Mouse (Mus musculus): ENCODE data around the gene Gsx1.

Gene Gsx1

DNA sequence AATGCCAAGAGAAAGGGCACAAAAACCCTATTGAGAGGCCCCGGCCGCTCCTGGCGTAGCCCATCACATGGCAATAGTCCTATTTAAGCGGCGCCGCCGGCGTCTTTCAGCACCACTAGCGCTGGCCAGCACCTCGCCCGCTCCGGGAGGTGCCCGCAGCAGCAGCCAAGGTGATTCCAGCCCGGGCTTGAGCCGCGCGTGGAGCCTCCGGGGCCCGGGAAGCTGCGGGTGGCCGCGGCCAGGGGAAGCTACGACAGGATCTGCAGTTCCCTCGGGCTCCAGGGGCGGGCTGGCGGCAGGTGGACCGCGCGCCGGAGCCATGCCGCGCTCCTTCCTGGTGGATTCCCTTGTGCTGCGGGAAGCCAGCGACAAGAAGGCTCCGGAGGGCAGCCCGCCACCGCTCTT lies at the start of gene Gsx1:
Gsx1 (plus strand) TSS at position 126 of the 405 bp plus-strand sequence.
- peak; percentile 37 for DNase-seq (ENCODE audit: low spot score)

GRCm38 (mm10) chr5:147147340-147147739 lies 41.2 kb upstream of the Gsx1 start:
- DNase-seq (ENCODE audit: low spot score), result no peak

GRCm38 (mm10) chr5:147154806-147155371 lies 33.6 kb upstream of the Gsx1 start:
- DNase-seq (ENCODE audit: low spot score), result no peak

DNA sequence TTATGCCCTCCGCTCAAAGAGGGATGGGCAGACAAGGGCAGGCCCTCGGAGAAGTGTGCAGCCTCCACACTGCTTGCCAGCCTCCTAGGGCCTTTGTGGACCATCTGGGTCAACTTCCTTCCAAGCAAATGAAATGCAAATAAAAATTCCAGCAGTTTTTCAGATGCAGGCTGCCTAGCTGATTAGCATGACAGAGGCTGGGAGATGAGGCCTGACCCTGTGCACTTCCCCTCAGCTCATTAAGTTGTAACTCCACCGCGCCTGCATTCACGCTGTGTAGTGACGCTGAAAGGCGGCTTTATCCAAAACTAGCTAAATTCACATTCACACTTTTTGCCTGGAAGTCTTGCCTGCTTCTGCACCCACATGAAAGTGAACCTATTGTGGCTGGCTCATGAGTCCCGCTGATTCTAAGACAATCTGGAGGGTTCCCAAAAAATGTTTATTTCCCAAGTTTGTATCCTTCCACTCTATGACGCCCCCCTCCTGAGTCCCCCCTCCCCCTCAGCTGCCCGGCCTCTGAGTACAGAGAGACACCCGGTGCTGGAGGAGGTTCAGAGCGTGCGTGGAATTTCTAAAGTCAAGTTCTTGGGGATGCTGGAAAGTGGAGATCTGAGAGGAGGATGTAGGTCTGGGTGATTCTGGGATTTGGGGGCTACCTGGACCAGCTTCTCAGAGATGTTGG lies 32.9 kb upstream of the Gsx1 start:
- DNase-seq (ENCODE audit: low spot score), result no peak

DNA sequence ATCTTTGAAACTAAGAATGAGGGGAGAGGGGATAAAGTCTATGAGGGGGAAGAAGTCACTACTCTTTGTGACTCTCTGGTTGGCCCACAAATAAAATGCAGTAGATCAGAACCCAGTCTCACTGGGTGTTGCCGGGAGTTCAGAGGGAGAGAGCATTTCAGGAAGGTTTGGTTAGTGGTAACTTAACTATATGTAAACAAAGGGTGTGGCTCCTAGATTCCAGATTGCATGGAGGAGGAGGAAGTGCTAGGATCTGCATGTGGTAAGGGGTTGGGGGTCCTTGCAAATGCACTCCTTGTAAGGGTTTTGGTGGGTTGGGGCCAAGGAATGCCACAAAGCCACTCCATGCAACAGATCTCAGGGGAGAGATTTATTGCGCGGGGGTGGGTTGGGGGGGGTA lies 32.1 kb upstream of the Gsx1 start:
- no peak for DNase-seq (ENCODE audit: low spot score)

- DNase-seq (ENCODE audit: low spot score), result no peak
These were observed 31.1 kb upstream of the Gsx1 start for GRCm38 (mm10) chr5:147157441-147157840.

- DNase-seq (ENCODE audit: low spot score), result peak; percentile 78
These were observed 29.2 kb upstream of the Gsx1 start for GRCm38 (mm10) chr5:147159320-147159719.

GRCm38 (mm10) chr5:147159792-147160191 lies 28.7 kb upstream of the Gsx1 start:
- no peak for DNase-seq (ENCODE audit: low spot score)

GRCm38 (mm10) chr5:147165060-147165459 lies 23.4 kb upstream of the Gsx1 start:
- DNase-seq (ENCODE audit: low spot score), result no peak

DNA sequence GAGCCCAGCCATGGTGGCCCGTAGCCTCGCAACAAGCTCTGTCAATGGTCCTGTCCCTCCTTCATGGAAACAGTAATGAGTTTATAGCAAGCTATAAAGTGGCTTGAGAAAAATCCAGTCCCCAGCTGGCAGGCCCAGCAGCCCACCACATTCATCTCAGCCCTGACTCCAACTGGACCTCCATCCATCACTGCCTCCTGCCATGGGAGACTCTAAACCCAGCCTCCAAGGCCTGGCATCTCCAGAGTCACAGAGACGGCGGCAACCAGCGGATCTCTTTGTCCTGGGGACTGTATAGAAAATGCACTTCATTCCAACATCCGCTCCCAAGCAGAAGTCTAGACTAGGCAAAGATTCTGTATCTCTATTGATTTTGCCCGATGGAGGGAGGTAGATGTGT lies 18.4 kb upstream of the Gsx1 start:
- no peak for DNase-seq (ENCODE audit: low spot score)

- no peak for DNase-seq (ENCODE audit: low spot score)
These were observed 14.4 kb upstream of the Gsx1 start for GRCm38 (mm10) chr5:147174046-147174445.

DNA sequence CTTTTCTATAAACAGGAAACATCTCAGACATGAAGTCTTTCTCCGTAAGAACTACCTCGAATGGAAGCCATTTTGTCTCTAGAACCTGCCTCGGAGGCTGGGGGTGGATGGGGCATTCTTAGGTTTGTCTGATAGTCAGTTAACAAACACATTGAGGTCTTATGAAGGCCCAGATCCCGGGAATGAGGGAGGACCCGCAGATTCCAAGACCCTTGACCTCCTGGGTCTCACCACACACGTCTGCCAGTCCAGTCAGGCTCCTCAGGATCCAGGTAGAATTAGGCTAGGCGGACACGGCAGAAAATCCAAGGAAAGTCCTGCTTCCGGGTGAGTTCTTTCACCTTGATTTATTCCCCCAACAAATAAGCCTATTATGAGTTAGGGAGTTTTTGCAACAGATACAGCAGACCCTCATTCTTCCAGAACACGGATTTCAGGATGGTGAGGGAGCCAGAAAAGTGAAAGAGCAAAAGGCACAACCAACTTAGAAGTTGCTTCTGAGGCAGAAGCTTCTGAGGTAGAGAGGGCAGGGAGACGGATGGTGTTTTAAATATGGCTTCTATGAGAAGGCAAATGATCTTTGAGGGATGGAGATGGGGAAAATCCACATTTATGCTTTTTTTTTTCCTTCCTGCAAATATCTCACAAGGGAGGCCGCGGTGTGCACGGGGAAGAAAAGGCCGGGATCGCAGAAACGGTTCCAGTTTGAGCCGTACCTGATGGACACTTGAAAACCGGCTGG lies 3.2 kb upstream of the Gsx1 start:
- DNase-seq (ENCODE audit: low spot score), result no peak

- no peak for DNase-seq (ENCODE audit: low spot score)
These were observed 2.5 kb upstream of the Gsx1 start for GRCm38 (mm10) chr5:147186001-147186431.

- no peak for DNase-seq (ENCODE audit: low spot score)
These were observed 1.5 kb upstream of the Gsx1 start for GRCm38 (mm10) chr5:147186781-147187551.

- DNase-seq (ENCODE audit: low spot score), result no peak
These were observed 835 bp upstream of the Gsx1 start for GRCm38 (mm10) chr5:147187552-147188170.

DNA sequence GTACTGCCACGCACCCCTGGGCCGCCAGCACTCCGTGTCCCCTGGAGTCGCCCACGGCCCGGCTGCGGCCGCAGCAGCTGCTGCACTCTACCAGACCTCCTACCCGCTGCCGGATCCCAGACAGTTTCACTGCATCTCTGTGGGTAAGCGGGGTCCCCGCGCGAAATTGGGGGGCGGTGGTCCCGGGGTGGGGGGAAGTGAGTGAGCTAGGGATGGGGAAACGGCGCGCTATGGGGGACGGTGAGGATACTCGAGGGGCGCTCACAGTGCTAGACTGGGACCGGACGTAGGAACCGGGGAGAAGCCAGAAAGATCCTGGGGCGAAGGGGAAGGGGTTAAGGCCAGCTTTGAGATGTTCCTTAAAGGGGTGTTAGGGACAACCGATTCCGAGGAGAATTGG lies 660 bp downstream of the Gsx1 start:
- DNase-seq (ENCODE audit: low spot score), result no peak

DNA sequence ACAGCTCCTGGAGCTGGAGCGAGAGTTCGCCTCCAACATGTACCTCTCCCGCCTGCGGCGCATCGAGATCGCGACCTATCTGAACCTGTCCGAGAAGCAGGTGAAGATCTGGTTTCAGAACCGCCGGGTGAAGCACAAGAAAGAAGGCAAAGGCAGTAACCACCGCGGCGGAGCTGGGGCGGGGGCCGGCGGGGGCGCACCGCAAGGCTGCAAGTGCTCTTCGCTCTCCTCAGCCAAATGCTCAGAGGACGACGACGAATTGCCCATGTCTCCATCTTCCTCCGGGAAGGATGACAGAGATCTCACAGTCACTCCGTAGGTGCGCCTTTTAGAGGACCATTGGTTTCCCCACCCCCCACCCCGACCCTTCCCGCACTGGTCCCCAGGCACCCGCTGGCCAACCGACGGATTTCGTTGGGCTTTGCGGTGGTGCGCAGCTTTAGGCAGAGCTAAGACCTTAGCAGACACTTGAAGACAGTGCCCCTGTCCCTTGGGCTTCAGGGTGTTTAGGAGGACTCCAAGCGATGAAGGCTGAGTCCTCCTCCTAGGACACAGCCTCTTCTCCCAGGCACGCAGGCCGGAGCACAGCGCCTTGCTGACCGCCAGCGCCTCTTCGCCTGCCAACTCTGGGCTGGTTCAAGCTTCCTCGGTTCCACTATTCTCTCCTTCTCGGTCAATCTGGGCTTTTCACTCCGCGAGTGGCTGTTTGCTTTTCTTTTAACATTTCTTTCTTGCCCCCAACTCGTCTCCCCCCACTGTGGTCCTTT lies 1.5 kb downstream of the Gsx1 start:
- DNase-seq (ENCODE audit: low spot score), result no peak

DNA sequence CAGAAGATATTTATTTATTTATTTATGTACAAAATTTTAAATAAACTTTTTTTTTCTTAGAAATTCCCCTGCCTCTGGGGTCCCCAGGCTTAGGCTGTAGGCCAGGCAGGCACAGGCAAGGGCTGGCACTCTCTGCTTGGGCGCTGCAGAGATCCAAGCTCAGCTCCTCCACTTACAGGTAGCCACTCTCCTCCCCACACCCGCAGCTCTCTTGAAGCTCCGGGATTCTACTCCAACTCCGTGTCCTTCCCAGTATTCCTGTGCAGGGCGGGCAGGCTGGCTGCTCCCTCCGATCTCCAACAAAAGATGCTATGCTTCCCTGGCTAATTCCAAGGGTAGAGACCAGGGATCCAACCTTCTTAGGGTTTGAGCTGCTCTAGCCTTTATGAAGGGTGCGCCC lies 2.4 kb downstream of the Gsx1 start:
- DNase-seq (ENCODE audit: low spot score), result no peak

GRCm38 (mm10) chr5:147191801-147192575 lies 3.5 kb downstream of the Gsx1 start:
- no peak for DNase-seq (ENCODE audit: low spot score)

DNA sequence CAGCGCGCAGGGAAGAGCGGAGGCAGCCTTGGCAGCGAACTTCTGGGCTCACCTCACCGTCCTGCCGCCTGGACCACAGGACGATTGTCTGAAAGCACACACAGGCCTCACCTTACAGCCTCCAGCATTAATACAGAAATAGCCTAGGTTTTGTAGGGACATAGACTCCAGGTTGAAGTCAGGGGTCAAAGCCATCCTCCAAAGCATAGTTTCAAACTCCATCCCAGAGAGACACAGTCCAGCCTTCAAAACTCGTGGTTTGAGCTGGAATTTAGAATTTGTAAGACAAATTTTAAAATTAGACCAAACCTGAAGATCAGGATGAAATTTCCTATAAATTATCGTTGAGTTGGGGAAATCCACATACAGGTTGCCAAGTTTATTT lies 4.1 kb downstream of the Gsx1 start:
- no peak for DNase-seq (ENCODE audit: low spot score)

GRCm38 (mm10) chr5:147204905-147205304 lies 16.4 kb downstream of the Gsx1 start:
- no peak for DNase-seq (ENCODE audit: low spot score)
